Mouse (Mus musculus) stomach, embryonic 16.5 days (tissue): ENCODE measurements around the gene Bcr. TPM values are rescaled to one million over a fixed set of nuclear protein-coding genes. Genes with fewer than 3 reads are reported as not detected.

Source experiments
- ATAC-seq: fragments of 200-750 bp; cut with Nextera tagmentation; 2 replicates; pipeline ENCODE4 v1.8.0; 2017; ENCODE audit warnings: moderate number of reproducible peaks, moderate TSS enrichment; ENCODE audit not compliant: insufficient read depth, low FRiP score
- H3K27ac ChIP-seq: fragments of 300-500 bp; sonication (generic); 2 replicates; pipeline ENCODE4 v1.5.1; 2014; ENCODE audit warnings: low read length
- H3K27me3 ChIP-seq: fragments of 300-500 bp; sonication (generic); 2 replicates; pipeline ENCODE4 v1.6.1; 2014; ENCODE audit warnings: low read length, control low read depth, mixed read lengths; ENCODE audit not compliant: control insufficient read depth, insufficient read depth
- H3K36me3 ChIP-seq: fragments of 300-500 bp; sonication (generic); 2 replicates; pipeline ENCODE4 v1.6.1; 2014; ENCODE audit warnings: low read length; ENCODE audit not compliant: control insufficient read depth, insufficient read depth
- H3K4me1 ChIP-seq: fragments of 300-500 bp; sonication (generic); 2 replicates; pipeline ENCODE4 v1.6.1; 2014; ENCODE audit warnings: low read length, control low read depth, mixed read lengths; ENCODE audit not compliant: control insufficient read depth, insufficient read depth
- H3K4me2 ChIP-seq: fragments of 300-500 bp; sonication (generic); 2 replicates; pipeline ENCODE4 v1.6.1; 2014; ENCODE audit warnings: low read depth, low read length, mixed read lengths
- H3K4me3 ChIP-seq: fragments of 300-500 bp; sonication (generic); replicated peaks from 2 replicates; pipeline ENCODE4 v1.5.1; 2014; ENCODE audit warnings: mild to moderate bottlenecking, low read length
- H3K9ac ChIP-seq: fragments of 300-500 bp; sonication (generic); 2 replicates; pipeline ENCODE4 v1.6.1; 2014; ENCODE audit warnings: low read length
- H3K9me3 ChIP-seq: fragments of 300-500 bp; sonication (generic); replicated peaks from 2 replicates; pipeline ENCODE4 v1.6.1; 2016; ENCODE audit warnings: low read length, control low read depth; ENCODE audit not compliant: control insufficient read depth
- WGBS: fragments of 180-500 bp; shearing (Covaris S2); extraction: QIAGEN DNeasy Blood & Tissue Kit; methylation state at CpG from one replicate; pipeline ENCODE4 v1.1.7; 2014; 5-methylcytosine and 5-hydroxymethylcytosine counted together
- polyA plus RNA-seq: library from polyadenylated mRNA; unstranded; fragments of >200 nt; fragmentation: Nextera tagmentation; extraction: Ambion mirVana; gene quantifications from 2 replicates; pipeline ENCODE4 v1.2.1, GENCODE M21; 2015

The Bcr gene
- polyA plus RNA-seq: 7.4 and 8.8 TPM in 2 replicates

DNA sequence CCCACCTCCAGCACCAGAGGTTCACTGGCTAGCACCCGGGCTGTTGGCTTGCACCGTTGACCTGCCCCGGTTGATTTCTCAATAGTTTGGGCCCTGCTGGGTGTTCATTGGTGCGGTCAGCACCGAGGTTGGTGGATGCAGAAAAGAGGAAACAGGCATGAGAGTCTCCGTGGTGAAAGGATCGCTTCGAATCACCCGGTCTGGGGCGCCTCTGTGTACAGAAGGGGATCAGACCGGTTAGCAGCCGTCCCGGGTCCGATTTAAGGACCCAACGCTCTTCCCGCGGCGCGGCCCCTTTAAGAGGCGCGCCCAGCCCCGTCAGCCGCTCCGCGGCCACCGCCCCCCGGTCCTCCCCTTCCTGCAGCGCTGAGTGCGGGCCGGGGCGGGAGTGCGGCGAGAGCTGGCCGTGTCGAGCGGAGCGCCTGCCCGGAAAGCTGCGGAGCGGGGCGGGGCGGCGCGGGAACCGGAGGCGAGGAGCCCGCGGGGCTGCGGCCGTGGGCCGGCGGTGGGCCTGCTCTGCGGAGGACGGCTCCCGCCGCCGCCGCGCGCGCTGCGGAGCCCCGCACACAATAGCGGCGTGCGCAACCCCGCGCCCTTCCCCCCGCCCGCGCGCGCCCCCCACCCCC, at the start of gene Bcr:
Gene Bcr, plus strand, starts transcription at position 376 of the 626 bp plus-strand sequence.
- peak within 1 kb of the TSS; percentile 93 for H3K9ac ChIP-seq
- no peaks in the 10 kb centered on the region for H3K9me3 ChIP-seq
- peak within 1 kb of the TSS; percentile 14 for H3K27ac ChIP-seq
- H3K4me2 ChIP-seq: peak within 1 kb of the TSS; percentile 65
- no peaks in the 10 kb centered on the region for H3K27me3 ChIP-seq
- ATAC-seq: peak; percentile 85
- peaks cover 41% of the 10 kb centered on the region for H3K4me1 ChIP-seq
- H3K36me3 ChIP-seq: no peaks in the 10 kb centered on the region
- peak within 1 kb of the TSS; percentile 86 for H3K4me3 ChIP-seq
- WGBS: under 1% methylated on average over 64 of the region's 73 CpGs

GRCm38 (mm10) chr10:75010704-75011103, 49.7 kb upstream of the Bcr start:
- Histone ChIP-seq H3K27me3 (no peaks in the 10 kb centered on the region; the same call in 1 of the 2 replicates), H3K4me2 (no peak overlapping the region), H3K9ac (no peak overlapping the region), H3K27ac (no peak overlapping the region), H3K4me1 (no peaks in the 10 kb centered on the region), H3K4me3 (no peak overlapping the region), H3K36me3 (no peaks in the 10 kb centered on the region), H3K9me3 (no peaks in the 10 kb centered on the region)
- ATAC-seq: no peak
- WGBS: 78% methylated on average over 15 of the region's 15 CpGs

- 61% methylated on average over 13 of the region's 14 CpGs for WGBS
- Histone ChIP-seq H3K4me1 (no peaks in the 10 kb centered on the region), H3K27ac (no peak overlapping the region), H3K36me3 (no peaks in the 10 kb centered on the region), H3K4me3 (no peak overlapping the region), H3K4me2 (no peak overlapping the region), H3K27me3 (no peaks in the 10 kb centered on the region), H3K9me3 (no peaks in the 10 kb centered on the region), H3K9ac (no peak overlapping the region)
- no peak; the same call in 1 of the 2 replicates for ATAC-seq
Observed at GRCm38 (mm10) chr10:75015465-75015864, 44.9 kb upstream of the Bcr start.

DNA sequence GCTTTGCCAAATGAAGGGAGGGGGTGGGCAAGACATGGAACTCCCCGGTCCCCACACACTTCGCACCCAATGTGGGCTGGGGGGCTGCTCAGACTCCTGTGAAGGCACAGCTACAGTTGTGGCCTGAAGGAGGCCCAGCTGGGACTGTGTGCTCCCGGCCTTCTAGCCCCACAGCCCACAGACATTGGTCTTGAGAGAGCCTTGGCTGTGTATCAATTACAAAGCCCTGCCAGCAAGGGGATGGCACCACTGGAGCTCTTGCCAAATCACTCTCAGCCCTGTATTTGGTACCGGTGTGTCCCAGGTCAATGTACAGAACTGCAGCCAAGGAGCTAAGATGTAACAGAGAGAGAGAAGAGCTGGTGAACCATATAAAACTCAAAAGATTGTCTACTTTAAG, 43.9 kb upstream of the Bcr start:
- H3K27me3 ChIP-seq: no peaks in the 10 kb centered on the region
- H3K27ac ChIP-seq: no peak overlapping the region
- WGBS: 86% methylated on average over 4 of the region's 4 CpGs
- no peak for ATAC-seq
- H3K4me1 ChIP-seq: no peaks in the 10 kb centered on the region
- no peak overlapping the region for H3K4me2 ChIP-seq
- H3K4me3 ChIP-seq: no peak overlapping the region
- H3K36me3 ChIP-seq: no peaks in the 10 kb centered on the region
- H3K9ac ChIP-seq: no peak overlapping the region
- H3K9me3 ChIP-seq: no peaks in the 10 kb centered on the region

DNA sequence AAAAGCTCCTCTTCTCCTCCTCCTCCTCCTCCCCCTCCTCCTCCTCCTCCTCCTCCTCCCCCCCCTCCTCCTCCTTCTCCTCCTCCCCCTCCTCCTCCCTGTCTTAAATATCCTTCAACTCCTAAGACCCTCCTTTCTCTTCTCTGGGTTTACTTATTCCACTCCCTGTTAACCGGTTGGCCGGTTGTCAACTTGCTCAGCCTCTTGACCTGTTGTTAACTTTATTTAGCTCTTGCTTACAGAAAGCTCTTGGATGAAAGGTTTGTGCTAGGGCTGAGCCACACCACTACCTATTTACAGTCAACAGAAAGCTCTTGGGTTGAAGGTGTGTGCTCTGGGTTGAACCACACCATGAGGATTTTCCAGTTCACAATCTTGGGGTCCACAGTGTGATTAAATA, 40.1 kb upstream of the Bcr start:
- Histone ChIP-seq H3K9me3 (no peaks in the 10 kb centered on the region), H3K4me1 (no peaks in the 10 kb centered on the region), H3K36me3 (no peaks in the 10 kb centered on the region), H3K27me3 (no peaks in the 10 kb centered on the region), H3K4me2 (no peak overlapping the region), H3K9ac (no peak overlapping the region), H3K27ac (no peak overlapping the region), H3K4me3 (no peak overlapping the region)
- no peak for ATAC-seq
- WGBS: 23% methylated on average over 2 of the region's 2 CpGs

DNA sequence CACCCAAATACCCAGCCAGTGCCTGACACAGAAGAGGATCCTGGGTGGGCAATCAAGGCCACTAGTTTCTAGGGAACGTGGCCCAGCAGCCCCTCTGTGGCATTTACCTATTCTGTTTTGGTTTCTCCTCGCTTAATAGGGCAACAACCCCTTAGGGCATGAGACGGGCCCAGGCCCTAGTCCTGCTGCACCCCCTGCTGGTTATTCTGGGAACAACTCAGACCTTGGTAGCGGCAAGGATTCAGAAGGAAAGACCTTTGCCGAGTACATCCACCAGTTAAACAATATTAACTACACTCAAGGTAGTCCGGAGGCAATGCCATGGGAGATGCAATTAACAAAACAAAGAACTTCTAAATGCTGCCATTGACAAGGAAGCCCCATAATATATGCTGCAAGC, 39.3 kb upstream of the Bcr start:
- WGBS: 13% methylated on average over 6 of the region's 6 CpGs
- Histone ChIP-seq H3K4me3 (no peak overlapping the region), H3K27ac (no peak overlapping the region)

GRCm38 (mm10) chr10:75026491-75026890, 33.9 kb upstream of the Bcr start:
- H3K9ac ChIP-seq: no peak overlapping the region
- no peaks in the 10 kb centered on the region for H3K4me1 ChIP-seq
- no peaks in the 10 kb centered on the region for H3K9me3 ChIP-seq
- no peaks in the 10 kb centered on the region for H3K36me3 ChIP-seq
- no peak overlapping the region for H3K4me2 ChIP-seq
- no peak for ATAC-seq
- H3K4me3 ChIP-seq: no peak overlapping the region
- no peak overlapping the region for H3K27ac ChIP-seq
- no peaks in the 10 kb centered on the region for H3K27me3 ChIP-seq
- 65% methylated on average over 8 of the region's 8 CpGs for WGBS

More for the DNA sequence above, 39.3 kb upstream of the Bcr start:
- H3K9me3 ChIP-seq: no peaks in the 10 kb centered on the region
- H3K4me1 ChIP-seq: no peaks in the 10 kb centered on the region
- no peaks in the 10 kb centered on the region for H3K36me3 ChIP-seq
- no peak for ATAC-seq
- no peak overlapping the region for H3K4me2 ChIP-seq
- no peak overlapping the region for H3K9ac ChIP-seq
- H3K27me3 ChIP-seq: no peaks in the 10 kb centered on the region

DNA sequence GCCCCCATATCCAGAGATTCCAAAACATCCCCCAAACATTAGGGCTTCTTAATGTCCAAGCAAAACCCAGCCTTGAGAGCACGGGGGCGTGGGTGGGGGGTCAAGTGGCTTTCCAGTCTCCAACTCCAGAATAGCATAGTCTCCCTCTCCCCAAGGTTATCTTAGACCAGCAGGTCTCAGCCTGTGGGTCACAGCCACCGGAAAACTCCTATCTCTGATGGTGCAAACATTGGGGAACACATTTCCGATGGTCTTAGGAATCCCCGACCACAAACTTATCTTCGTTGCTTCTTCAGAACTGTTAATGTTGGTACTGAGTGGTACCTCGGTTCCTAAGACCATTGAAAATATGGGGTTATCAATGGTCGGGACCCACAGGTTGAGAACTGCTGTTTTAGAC, 31.6 kb upstream of the Bcr start:
- Histone ChIP-seq H3K9ac (no peak overlapping the region), H3K4me3 (no peak overlapping the region), H3K4me2 (no peak overlapping the region), H3K4me1 (0 out of 2 replicates have a peak, but pooled peaks cover 4% of the 10 kb centered on the region), H3K9me3 (no peaks in the 10 kb centered on the region), H3K27ac (no peak overlapping the region), H3K27me3 (no peaks in the 10 kb centered on the region), H3K36me3 (no peaks in the 10 kb centered on the region)
- 76% methylated on average over 8 of the region's 8 CpGs for WGBS
- no peak for ATAC-seq

- 96% methylated on average over 3 of the region's 3 CpGs for WGBS
- H3K4me2 ChIP-seq: no peak overlapping the region
- no peak for ATAC-seq
- H3K9ac ChIP-seq: no peak overlapping the region
- H3K4me1 ChIP-seq: 0 out of 2 replicates have a peak, but pooled peaks cover 4% of the 10 kb centered on the region
- H3K27ac ChIP-seq: no peak overlapping the region
- H3K27me3 ChIP-seq: no peaks in the 10 kb centered on the region
- H3K9me3 ChIP-seq: no peaks in the 10 kb centered on the region
- H3K36me3 ChIP-seq: no peaks in the 10 kb centered on the region
- no peak overlapping the region for H3K4me3 ChIP-seq
Observed at GRCm38 (mm10) chr10:75029677-75030076, 30.7 kb upstream of the Bcr start.
